Mouse (Mus musculus) monocyte, adult 5-6 weeks (primary cell): ENCODE measurements at regions not wholly inside any gene's neighbourhood (a gene's known extent, or its start where the extent isn't known, plus 50 kb on each side); places are given as distances from the start of the nearest gene placed in this dataset.

Source experiments
- ATAC-seq: fragments of 153-309, 156-312 bp; replicated peaks from 2 replicates; pipeline ENCODE4 v1.8.0; 2017; ENCODE audit warnings: mild to moderate bottlenecking; ENCODE audit not compliant: low TSS enrichment, insufficient number of reproducible peaks, severe bottlenecking, poor library complexity, low FRiP score

GRCm38 (mm10) chr8:26871838-26872237 lies 105.3 kb upstream of the Zfp703 start:
- no peak for ATAC-seq

- no peak for ATAC-seq
Observed at GRCm38 (mm10) chr8:26872382-26872781, 104.7 kb upstream of the Zfp703 start.

- no peak for ATAC-seq
Observed at GRCm38 (mm10) chr8:26872815-26873214, 104.3 kb upstream of the Zfp703 start.

GRCm38 (mm10) chr8:26880177-26880576 lies 96.9 kb upstream of the Zfp703 start:
- ATAC-seq = no peak

- no peak for ATAC-seq
Observed at GRCm38 (mm10) chr8:26881268-26882120, 95.6 kb upstream of the Zfp703 start.

- ATAC-seq = no peak
Observed at GRCm38 (mm10) chr8:26882616-26883015, 94.5 kb upstream of the Zfp703 start.

- no peak for ATAC-seq
Observed at GRCm38 (mm10) chr8:26883285-26883684, 93.8 kb upstream of the Zfp703 start.

GRCm38 (mm10) chr8:26883770-26884169 lies 93.4 kb upstream of the Zfp703 start:
- ATAC-seq = no peak

- no peak for ATAC-seq
Observed at GRCm38 (mm10) chr8:26884350-26884749, 92.8 kb upstream of the Zfp703 start.

GRCm38 (mm10) chr8:26885365-26885764 lies 91.8 kb upstream of the Zfp703 start:
- ATAC-seq = no peak

- no peak for ATAC-seq
Observed at GRCm38 (mm10) chr8:26886783-26887486, 90.2 kb upstream of the Zfp703 start.

GRCm38 (mm10) chr8:26887551-26887950 lies 89.6 kb upstream of the Zfp703 start:
- no peak for ATAC-seq

- ATAC-seq = peak; percentile 72
Observed at GRCm38 (mm10) chr8:26888050-26888449, 89.1 kb upstream of the Zfp703 start.

- no peak for ATAC-seq
Observed at GRCm38 (mm10) chr8:26891881-26892280, 85.2 kb upstream of the Zfp703 start.

- ATAC-seq = no peak
Observed at GRCm38 (mm10) chr8:26892380-26892779, 84.7 kb upstream of the Zfp703 start.

GRCm38 (mm10) chr8:26895867-26896266 lies 81.3 kb upstream of the Zfp703 start:
- ATAC-seq = no peak

GRCm38 (mm10) chr8:26903289-26903688 lies 73.8 kb upstream of the Zfp703 start:
- no peak for ATAC-seq

- no peak for ATAC-seq
Observed at GRCm38 (mm10) chr8:26906257-26906656, 70.9 kb upstream of the Zfp703 start.

GRCm38 (mm10) chr8:26907347-26908170 lies 69.6 kb upstream of the Zfp703 start:
- 0 out of 2 replicates have a peak, but pooled peaks have one; percentile 43 for ATAC-seq
